Mouse (Mus musculus): ENCODE data around the gene Igtp. TPM values are rescaled to one million over a fixed set of nuclear protein-coding genes. Genes with fewer than 3 reads are reported as not detected.
A peak's percentile ranks its signal among the peaks of the same experiment; 100 is the strongest.
"Not testable (repeated sequence)": the region's sequence is repeated elsewhere in the genome, so short reads cannot be mapped to it uniquely, and the experiment has no call there.

Gene Igtp
- polyA plus RNA-seq (2015; fragmentation: Nextera tagmentation; extraction: Ambion mirVana) = 3.1 and 3.4 TPM in 2 replicates

DNA sequence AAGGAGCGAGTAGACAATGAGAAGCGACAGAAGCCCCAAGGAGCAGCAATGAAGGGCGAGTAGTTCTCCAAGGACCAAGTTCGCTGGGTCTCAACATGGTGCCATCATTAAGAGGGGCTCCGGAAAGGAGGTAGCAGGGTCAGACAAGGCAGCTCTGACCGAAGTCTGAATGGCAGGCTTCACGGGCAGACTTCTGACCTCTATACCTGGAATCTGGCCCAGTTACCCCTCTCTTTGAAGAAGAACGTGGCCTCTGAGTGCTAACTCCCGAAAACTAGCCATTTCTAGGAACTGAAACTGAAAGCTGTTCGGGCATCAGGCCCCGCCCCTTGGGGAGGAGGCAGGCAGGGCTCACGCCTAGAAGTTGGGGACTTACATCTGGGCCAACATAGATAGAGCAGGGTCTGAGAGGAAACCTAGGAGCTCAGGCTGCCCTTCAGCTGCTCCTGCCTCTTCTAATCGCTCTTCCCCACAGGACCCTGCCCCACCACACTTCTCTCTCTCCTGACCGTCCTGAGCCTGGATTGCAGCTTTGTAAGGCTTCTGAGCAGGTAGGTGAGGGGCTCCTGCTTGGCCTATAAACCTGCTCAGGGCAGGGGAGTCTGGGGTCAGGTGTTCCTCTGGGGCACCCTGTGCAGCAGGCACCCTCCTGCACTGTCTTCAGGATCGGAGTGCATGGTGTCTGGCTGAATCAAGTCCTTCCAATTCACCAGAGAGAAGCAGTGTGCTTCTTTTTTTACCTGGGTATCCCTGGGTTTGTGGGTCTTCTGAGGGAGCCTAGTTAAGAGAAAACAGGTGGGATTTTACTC, at the start of gene Igtp, which contains the start of gene Irgm2:
TSS of gene Igtp (plus strand) at position 328 of the 809 bp plus-strand sequence.
TSS of gene Irgm2 (plus strand) at position 390 of the 809 bp plus-strand sequence.
- not testable (repeated sequence) for H3K27me3 ChIP-seq, H3K36me3 ChIP-seq, H3K9me3 ChIP-seq, H3K27ac ChIP-seq, H3K4me1 ChIP-seq
- Histone ChIP-seq H3K4me2 (peak within 1 kb of the TSS; percentile 72), H3K4me3 (peak within 1 kb of the TSS; percentile 58), H3K9ac (peak within 1 kb of the TSS; percentile 75)
- WGBS = 7% methylated on average over 14 of the region's 15 CpGs
- ATAC-seq (ENCODE audit: insufficient number of reproducible peaks, insufficient read depth, low FRiP score, low TSS enrichment, low read depth) = peak; percentile 37; the same call in 1 of the 2 replicates

DNA sequence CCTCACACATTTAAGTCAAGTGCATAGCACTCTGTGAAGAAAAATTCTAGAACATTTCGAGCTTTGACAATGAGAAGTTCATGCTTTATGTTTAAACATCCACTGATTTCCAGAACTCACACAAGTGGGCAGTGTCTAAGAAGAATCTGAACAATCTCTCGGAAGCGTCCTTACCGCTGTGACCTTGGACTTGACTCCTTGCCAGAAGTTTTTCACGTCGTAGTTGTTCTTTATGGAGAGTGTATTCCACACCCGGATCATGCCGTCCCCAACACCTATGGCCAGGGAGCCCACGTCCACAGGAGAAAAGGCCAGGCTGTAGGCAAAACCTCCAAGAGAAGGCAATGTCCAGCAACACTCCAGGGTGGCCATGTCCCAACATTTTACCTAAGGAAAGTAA, 43.9 kb upstream of the Igtp start:
- ATAC-seq (ENCODE audit: insufficient number of reproducible peaks, insufficient read depth, low FRiP score, low TSS enrichment, low read depth) = no peak
- H3K9me3 ChIP-seq = no peaks in the 10 kb centered on the region
- H3K4me1 ChIP-seq = no peaks in the 10 kb centered on the region
- no peak overlapping the region for H3K4me2 ChIP-seq
- H3K9ac ChIP-seq = no peak overlapping the region
- H3K27me3 ChIP-seq = no peaks in the 10 kb centered on the region
- H3K27ac ChIP-seq = no peak overlapping the region
- H3K4me3 ChIP-seq = no peak overlapping the region
- WGBS = 92% methylated on average over 9 of the region's 9 CpGs
- H3K36me3 ChIP-seq = peaks cover 89% of the 10 kb centered on the region

DNA sequence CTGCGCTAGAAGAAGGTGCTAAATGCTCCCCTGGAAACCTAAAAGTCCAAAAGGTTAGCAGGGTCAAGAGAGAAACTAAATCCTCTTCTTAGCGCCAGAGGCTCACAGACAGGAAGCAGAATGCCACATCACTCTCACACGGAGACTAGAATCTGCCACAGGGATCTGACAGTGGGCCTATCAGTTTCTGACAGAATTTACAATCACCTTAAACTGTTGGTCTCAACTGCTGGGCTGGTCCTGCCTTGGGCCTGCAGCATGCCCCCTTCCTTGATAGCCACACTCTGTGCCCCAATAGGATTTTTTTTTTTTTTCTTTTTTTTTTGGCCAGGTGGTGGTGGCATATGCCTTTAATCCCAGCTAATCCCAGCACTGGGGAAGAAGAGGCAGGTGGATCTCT, 42.5 kb upstream of the Igtp start:
- 78% methylated on average over 3 of the region's 3 CpGs for WGBS
- Histone ChIP-seq H3K4me1 (no peaks in the 10 kb centered on the region), H3K27me3 (no peaks in the 10 kb centered on the region), H3K36me3 (peaks cover 91% of the 10 kb centered on the region), H3K4me2 (no peak overlapping the region), H3K9me3 (no peaks in the 10 kb centered on the region), H3K9ac (no peak overlapping the region), H3K4me3 (no peak overlapping the region), H3K27ac (no peak overlapping the region)
- no peak for ATAC-seq (ENCODE audit: insufficient number of reproducible peaks, insufficient read depth, low FRiP score, low TSS enrichment, low read depth)

DNA sequence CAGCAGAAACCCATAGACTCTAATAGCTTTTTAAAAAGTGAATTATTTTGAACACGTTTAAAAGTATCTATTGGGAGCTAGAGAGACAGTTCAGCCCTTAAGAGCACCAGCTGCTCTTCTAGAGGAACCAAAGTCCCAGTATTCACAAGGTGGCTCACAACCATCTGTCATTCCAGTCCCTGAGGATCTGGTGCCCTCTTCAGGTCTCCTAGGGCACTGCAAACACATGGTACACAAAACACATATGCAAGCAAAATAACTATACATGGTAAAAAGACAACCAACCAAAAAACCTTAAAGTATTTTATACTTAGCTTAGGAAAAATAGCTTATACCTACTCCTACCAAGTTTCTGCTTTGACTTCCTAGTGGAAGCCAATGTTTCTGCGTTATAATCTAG, 34.3 kb upstream of the Igtp start:
- Histone ChIP-seq H3K4me1 (peaks cover 7% of the 10 kb centered on the region), H3K27me3 (no peaks in the 10 kb centered on the region), H3K4me3 (no peak overlapping the region), H3K36me3 (peaks cover 62% of the 10 kb centered on the region), H3K9ac (no peak overlapping the region), H3K9me3 (no peaks in the 10 kb centered on the region), H3K27ac (no peak overlapping the region), H3K4me2 (no peak overlapping the region)
- 94% methylated on average over 2 of the region's 2 CpGs for WGBS
- ATAC-seq (ENCODE audit: insufficient number of reproducible peaks, insufficient read depth, low FRiP score, low TSS enrichment, low read depth) = no peak

DNA sequence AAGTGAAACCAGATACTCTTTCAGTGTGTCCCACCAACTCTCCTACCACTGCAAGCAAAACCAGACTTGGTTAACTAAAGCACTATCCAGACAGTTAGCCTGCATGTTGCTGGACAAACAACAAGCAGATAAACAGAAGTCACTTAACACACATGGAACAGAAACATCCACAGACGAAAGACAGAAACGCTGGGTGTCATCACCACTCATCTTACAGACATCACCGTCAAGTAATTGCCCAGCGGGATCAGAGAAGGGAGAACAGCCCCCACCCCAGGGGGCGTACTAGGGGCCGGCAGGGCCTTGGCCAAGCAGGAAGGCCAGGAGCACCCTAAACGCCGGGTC, 31.6 kb upstream of the Igtp start:
- Histone ChIP-seq H3K9ac (peak overlapping the region; percentile 93), H3K4me2 (peak overlapping the region; percentile 83), H3K4me3 (peak overlapping the region; percentile 90), H3K9me3 (no peaks in the 10 kb centered on the region), H3K27ac (peak overlapping the region; percentile 68), H3K36me3 (peaks cover 37% of the 10 kb centered on the region), H3K27me3 (no peaks in the 10 kb centered on the region), H3K4me1 (peaks cover 17% of the 10 kb centered on the region)
- WGBS = under 1% methylated on average over 8 of the region's 8 CpGs
- ATAC-seq (ENCODE audit: insufficient number of reproducible peaks, insufficient read depth, low FRiP score, low TSS enrichment, low read depth) = no peak

DNA sequence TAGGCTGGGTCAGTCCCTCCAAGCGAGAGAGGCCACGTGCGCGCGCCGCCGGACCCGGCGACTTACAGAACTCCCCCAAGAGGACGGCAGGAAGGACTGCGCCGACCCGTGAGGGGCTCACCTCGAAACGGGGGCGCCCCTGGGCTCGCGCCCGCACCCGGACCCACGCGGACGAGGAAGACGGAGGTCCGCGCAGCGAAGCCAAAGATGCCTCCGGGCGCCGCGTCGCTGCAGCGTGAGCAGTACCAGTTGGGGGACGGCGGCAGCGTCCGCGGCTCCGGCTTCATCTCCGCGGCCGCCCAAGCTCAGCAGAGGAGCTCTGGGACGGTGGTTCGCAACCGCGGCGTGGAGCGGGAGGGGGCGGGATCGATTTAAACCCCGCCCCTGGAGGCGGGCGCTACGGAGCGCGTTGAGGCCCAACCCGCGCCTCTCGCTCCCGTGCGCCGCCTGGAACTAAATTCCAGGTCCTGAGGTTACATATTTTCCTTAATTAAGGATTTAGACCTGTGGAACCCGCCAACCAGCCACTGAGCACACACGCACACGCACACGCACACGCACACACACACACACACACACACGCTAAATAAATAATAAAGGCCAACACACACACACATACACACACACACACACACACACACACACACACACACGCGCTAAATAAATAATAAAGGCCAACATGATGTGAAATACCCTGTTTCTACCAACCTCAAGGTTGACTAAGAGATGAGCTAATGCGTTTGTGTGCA, 31.0 kb upstream of the Igtp start, which contains the start of gene Gemin5:
TSS of gene Gemin5 (minus strand) at position 373 of the 749 bp plus-strand sequence.
- H3K27ac ChIP-seq = peak within 1 kb of the TSS; percentile 68
- ATAC-seq (ENCODE audit: insufficient number of reproducible peaks, insufficient read depth, low FRiP score, low TSS enrichment, low read depth) = peak; percentile 85
- no peaks in the 10 kb centered on the region for H3K9me3 ChIP-seq
- H3K4me2 ChIP-seq = peak within 1 kb of the TSS; percentile 83
- H3K4me3 ChIP-seq = peak within 1 kb of the TSS; percentile 90
- 1% methylated on average over 68 of the region's 71 CpGs for WGBS
- peak within 1 kb of the TSS; percentile 93 for H3K9ac ChIP-seq
- peaks cover 37% of the 10 kb centered on the region for H3K36me3 ChIP-seq
- peaks cover 18% of the 10 kb centered on the region for H3K4me1 ChIP-seq
- H3K27me3 ChIP-seq = no peaks in the 10 kb centered on the region

DNA sequence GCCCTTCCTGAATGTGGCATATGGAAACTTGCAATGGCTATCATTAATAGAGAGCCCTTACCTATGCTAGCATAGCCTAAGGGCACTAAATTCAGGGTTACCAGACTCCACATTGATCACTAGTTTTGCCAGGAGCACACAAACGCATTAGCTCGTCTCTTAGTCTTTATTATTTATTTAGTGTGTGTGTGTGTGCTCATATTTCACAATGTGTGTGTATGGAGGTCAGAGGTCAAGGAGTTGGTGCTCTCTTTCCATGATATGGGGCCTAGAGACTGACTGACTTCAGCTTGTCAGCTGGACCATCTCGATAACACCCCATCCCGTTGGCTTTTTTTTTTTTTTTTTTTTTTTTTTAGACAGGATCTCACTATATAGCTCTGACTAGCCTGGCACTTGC, 29.7 kb upstream of the Igtp start:
- ATAC-seq (ENCODE audit: insufficient number of reproducible peaks, insufficient read depth, low FRiP score, low TSS enrichment, low read depth) = no peak
- no peak overlapping the region for H3K9ac ChIP-seq
- H3K9me3 ChIP-seq = no peaks in the 10 kb centered on the region
- peaks cover 18% of the 10 kb centered on the region for H3K4me1 ChIP-seq
- H3K4me2 ChIP-seq = no peak overlapping the region
- peaks cover 35% of the 10 kb centered on the region for H3K36me3 ChIP-seq
- no peak overlapping the region for H3K4me3 ChIP-seq
- 73% methylated on average over 4 of the region's 4 CpGs for WGBS
- no peaks in the 10 kb centered on the region for H3K27me3 ChIP-seq
- H3K27ac ChIP-seq = no peak overlapping the region

DNA sequence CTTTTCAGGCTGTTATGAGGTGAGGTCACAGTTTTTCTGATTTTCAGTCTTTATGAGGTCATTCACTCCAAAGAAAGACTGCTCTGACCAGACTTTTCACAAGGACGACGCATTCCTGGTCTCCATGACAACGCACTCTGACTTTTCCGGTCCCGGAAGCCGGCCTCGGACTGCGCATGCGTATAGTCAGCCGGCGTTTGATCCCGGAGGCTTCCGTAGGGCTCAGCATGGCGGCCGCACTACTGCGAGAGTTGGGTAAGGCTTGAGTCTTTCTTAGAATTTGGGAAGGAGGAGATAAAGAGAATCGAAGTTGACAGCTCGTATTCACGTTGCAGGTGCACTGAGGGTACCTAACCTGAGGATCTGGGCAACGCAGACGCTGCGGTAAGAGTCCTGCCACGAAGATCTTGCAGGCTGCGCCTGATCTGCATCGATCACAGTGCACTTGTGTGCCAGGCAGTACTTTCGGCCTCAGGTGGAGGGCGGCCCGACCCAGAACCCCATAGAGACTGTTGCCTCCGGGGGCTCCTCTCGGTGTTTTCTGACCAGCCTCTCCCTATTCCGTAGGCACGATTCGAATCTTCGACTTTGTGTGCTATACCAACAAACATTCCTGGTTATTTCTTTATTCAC, 27.8 kb upstream of the Igtp start, which contains the start of gene Mrpl22:
TSS of gene Mrpl22 (plus strand) at position 203 of the 633 bp plus-strand sequence.
- H3K9ac ChIP-seq = peak within 1 kb of the TSS; percentile 88
- H3K27me3 ChIP-seq = no peaks in the 10 kb centered on the region
- peak within 1 kb of the TSS; percentile 53; the same call in 1 of the 2 replicates for H3K27ac ChIP-seq
- peaks cover 18% of the 10 kb centered on the region for H3K4me1 ChIP-seq
- H3K4me2 ChIP-seq = peak within 1 kb of the TSS; percentile 84
- no peaks in the 10 kb centered on the region for H3K9me3 ChIP-seq
- H3K4me3 ChIP-seq = peak within 1 kb of the TSS; percentile 68
- peaks cover 35% of the 10 kb centered on the region for H3K36me3 ChIP-seq
- ATAC-seq (ENCODE audit: insufficient number of reproducible peaks, insufficient read depth, low FRiP score, low TSS enrichment, low read depth) = 0 out of 2 replicates have a peak, but pooled peaks have one; percentile 27
- under 1% methylated on average over 34 of the region's 34 CpGs for WGBS

DNA sequence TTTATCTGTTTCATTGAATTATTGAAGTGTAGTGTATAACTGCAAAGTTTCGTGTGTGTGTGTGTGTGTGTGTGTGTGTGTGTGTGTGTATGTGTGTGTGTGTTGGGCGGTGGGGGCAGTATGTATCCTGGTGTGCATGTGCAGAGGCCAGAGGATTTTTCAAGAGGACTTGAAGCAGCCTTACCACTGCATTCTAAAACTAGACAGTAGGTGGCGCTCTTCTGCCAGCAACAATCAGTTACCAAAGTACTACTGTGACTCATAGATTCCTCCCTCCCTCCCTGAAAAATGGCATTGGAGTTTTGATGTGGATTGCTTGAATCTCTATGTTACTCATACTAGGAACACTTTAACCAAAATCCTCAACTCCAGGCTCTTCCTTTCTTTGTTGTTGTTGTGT, 19.8 kb upstream of the Igtp start:
- H3K4me2 ChIP-seq = no peak overlapping the region
- no peak for ATAC-seq (ENCODE audit: insufficient number of reproducible peaks, insufficient read depth, low FRiP score, low TSS enrichment, low read depth)
- peaks cover 49% of the 10 kb centered on the region for H3K36me3 ChIP-seq
- no peaks in the 10 kb centered on the region for H3K27me3 ChIP-seq
- H3K4me1 ChIP-seq = no peaks in the 10 kb centered on the region
- H3K27ac ChIP-seq = no peak overlapping the region
- no peaks in the 10 kb centered on the region for H3K9me3 ChIP-seq
- WGBS = 29% methylated on average over 3 of the region's 3 CpGs
- H3K9ac ChIP-seq = no peak overlapping the region
- H3K4me3 ChIP-seq = no peak overlapping the region

DNA sequence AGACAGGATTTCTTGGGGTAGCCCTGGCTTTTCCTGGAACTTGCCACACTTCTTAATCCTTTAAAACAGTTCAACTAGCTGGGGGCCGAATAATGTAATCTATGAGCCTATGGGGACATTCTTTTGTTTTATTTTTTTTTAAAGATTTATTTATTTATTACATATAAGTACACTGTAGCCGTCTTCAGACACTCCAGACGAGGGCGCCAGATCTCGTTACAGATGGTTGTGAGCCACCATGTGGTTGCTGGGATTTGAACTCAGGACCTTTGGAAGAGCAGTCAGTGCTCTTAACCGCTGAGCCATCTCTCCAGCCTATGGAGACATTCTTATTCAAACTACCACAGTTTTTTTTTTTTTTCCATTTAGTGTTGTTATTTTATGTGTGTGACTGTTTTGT, 19.4 kb upstream of the Igtp start:
- H3K36me3 ChIP-seq = peaks cover 46% of the 10 kb centered on the region
- not testable (repeated sequence) for H3K9ac ChIP-seq; H3K4me3 ChIP-seq; H3K27ac ChIP-seq; H3K9me3 ChIP-seq; H3K4me1 ChIP-seq; H3K27me3 ChIP-seq; ATAC-seq (ENCODE audit: insufficient number of reproducible peaks, insufficient read depth, low FRiP score, low TSS enrichment, low read depth); H3K4me2 ChIP-seq
- 95% methylated on average over 6 of the region's 6 CpGs for WGBS

DNA sequence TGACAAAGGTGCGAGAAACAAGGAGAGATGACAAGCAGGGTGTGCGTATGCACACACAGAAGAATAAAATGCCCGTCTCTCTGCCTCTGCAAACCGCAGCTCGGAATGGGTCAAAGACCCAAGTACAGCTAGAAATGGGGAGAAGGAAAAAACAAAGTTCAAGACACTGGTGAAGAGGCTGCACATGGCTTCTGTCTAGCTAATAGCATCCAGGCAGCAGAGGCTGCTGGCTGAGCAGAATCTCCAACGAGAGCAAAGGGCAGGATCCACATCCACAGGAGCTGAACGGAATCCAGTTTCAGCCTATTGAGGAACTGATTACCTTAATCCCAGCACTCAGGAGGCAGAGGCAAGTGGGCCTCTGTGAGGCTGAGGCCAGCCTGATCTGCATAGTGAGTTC, 18.6 kb upstream of the Igtp start:
- H3K4me3 ChIP-seq = no peak overlapping the region
- H3K9me3 ChIP-seq = no peaks in the 10 kb centered on the region
- no peak overlapping the region for H3K4me2 ChIP-seq
- no peaks in the 10 kb centered on the region for H3K27me3 ChIP-seq
- H3K27ac ChIP-seq = no peak overlapping the region
- H3K4me1 ChIP-seq = no peaks in the 10 kb centered on the region
- H3K9ac ChIP-seq = no peak overlapping the region
- ATAC-seq (ENCODE audit: insufficient number of reproducible peaks, insufficient read depth, low FRiP score, low TSS enrichment, low read depth) = no peak
- H3K36me3 ChIP-seq = peaks cover 38% of the 10 kb centered on the region
- 85% methylated on average over 7 of the region's 7 CpGs for WGBS
